Mouse (Mus musculus) R1 (cell line): ENCODE data around the gene Mt2.

ENCODE experiments used
- DNase-seq: peaks from one replicate; pipeline ENCODE4 v3.0.0-alpha.2; 2018; ENCODE audit warnings: low read depth, low spot score

Gene Mt2

GRCm38 (mm10) chr8:94172809-94173732 lies 607 bp downstream of the Mt2 start:
- peak; percentile 66 for DNase-seq

- no peak for DNase-seq
These were observed 1.5 kb downstream of the Mt2 start for GRCm38 (mm10) chr8:94173848-94174403.

DNA sequence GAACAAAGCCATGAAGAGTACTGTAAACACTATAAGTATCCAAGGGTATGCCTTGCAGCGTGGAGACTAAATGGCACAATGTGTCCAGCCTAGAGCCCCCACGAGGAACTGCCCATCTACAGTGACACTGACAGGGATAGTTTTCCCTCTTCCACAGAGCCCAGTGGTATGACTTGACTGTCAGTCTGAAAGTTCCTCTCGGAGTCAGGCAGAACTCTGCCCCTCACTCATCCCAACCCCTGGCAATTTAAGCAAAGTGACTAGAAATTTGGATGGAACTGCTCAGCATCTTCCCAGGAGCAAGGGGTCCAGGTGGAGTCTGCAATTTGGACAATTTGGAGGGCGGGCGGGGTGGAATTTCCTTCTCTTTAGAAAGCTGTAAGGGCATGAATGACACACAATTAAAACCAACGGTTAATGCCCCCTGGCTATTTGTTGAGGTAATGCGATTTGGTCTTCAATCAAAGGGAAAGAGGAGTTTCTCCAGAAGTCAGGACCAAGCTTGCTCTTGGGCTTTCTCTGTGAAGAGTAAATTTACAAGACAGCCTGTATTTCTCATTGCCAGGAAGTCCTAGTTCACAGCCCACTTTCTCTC lies 2.3 kb downstream of the Mt2 start:
- DNase-seq: peak; percentile 77

GRCm38 (mm10) chr8:94177716-94178390 lies 5.4 kb downstream of the Mt2 start:
- no peak for DNase-seq

DNA sequence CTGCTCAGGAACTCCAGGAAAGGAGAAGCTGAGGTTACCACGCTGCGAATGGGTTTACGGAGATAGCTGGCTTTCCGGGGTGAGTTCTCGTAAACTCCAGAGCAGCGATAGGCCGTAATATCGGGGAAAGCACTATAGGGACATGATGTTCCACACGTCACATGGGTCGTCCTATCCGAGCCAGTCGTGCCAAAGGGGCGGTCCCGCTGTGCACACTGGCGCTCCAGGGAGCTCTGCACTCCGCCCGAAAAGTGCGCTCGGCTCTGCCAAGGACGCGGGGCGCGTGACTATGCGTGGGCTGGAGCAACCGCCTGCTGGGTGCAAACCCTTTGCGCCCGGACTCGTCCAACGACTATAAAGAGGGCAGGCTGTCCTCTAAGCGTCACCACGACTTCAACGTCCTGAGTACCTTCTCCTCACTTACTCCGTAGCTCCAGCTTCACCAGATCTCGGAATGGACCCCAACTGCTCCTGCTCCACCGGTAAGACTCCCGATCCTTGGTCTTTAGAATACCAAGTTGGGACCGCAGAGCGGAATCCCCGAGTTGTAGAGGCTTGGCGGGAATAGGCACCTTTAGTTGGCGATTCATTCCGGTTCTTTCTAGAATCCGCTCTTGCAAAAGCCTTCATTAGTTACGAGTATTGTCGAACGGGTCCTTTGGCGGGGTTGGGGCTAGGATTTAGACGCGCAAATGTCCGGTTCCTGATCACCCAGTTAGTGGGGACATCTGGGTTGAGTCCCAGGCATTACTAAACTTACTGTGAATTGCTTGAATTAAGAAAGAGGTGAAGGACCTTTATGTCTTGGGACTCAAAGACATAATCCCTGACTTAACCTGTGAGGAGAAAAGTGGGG lies 6.6 kb downstream of the Mt2 start, which contains the start of gene Mt1:
Mt1 (plus strand) TSS at position 226 of the 856 bp plus-strand sequence.
- peak; percentile 91 for DNase-seq

- no peak for DNase-seq
These were observed 7.5 kb downstream of the Mt2 start for GRCm38 (mm10) chr8:94179713-94180560.

GRCm38 (mm10) chr8:94180561-94180908 lies 8.1 kb downstream of the Mt2 start:
- DNase-seq: no peak

DNA sequence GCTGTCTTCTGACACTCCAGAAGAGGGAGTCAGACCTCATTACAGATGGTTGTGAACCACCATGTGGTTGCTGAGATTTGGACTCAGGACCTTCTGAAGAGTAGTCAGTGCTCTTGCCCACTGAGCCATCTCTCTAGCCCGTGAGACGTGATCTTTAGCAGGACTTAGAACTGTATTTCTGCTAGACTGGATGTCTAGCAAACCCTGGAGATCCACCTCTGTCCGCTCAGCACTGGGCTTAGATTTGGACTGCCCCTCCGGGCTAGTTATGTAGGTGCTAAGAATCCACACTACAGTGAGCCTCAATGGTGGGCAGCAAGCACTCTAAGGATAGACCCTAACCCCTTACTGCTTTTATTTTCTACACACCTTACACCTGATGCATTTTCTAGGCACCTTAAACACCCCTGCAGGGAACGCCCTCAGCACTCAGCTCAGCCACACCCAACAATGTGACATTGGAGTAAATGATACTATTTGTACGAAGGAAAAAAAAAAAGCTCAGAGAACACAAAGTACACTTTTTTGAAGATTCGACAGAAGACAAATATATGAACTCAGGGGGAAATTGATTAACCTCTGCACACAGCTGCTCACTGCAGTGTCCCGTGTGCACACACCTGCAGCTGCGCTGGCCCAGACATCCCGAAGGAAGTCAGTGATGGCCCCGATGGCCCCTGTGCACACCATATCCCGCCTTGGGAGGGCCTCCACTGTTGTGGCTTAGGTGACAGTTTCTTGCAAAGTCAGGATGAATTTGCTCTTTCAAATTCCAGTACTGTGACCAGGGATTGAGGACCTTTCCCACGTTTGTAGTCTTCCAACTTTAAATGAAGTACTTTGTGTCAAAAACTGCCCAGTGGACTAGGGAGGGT lies 9.8 kb downstream of the Mt2 start:
- DNase-seq: no peak

GRCm38 (mm10) chr8:94183117-94183516 lies 10.7 kb downstream of the Mt2 start:
- peak; percentile 74 for DNase-seq

GRCm38 (mm10) chr8:94184357-94184843 lies 11.9 kb downstream of the Mt2 start:
- peak; percentile 56 for DNase-seq

- peak; percentile 74 for DNase-seq
These were observed 13.3 kb downstream of the Mt2 start for GRCm38 (mm10) chr8:94185791-94186190.

- peak; percentile 91 for DNase-seq
These were observed 14.1 kb downstream of the Mt2 start for GRCm38 (mm10) chr8:94186542-94186941.

DNA sequence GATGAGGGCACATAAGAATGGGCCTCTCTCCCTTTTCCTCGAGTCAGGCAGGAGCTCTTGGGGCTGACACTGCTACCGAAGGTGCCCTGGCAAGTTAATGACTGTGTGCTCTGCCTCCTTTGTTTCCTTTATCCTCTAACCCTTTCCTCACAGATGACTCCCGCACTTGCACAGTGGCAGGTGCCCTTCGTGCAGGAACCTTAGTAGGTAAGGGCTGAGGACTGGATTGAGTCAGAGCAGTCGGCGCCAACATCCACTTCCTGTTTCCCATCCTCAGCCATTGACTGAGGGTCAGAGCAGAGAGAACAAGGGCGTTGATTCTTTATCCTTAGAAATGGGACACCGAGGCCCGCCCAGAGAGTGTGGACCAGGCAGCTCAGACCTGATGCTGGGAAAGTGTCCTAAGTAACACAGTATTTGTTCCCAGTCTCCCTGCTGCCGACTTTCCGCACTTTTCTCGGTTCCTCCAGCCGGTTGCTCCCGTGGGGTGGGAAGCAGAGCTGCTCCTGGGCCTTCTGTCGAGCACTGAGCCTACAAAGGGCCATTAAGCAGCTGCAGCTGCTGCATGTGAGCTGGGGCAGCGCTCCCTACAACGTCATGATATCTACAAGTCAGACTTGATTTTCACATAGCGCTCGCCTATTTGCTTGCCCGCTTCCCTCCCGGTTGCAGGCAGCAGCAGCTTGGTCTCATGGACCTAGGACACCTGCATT lies 15.0 kb downstream of the Mt2 start:
- DNase-seq: peak; percentile 74

- DNase-seq: peak; percentile 41
These were observed 17.0 kb downstream of the Mt2 start for GRCm38 (mm10) chr8:94189275-94190031.

DNA sequence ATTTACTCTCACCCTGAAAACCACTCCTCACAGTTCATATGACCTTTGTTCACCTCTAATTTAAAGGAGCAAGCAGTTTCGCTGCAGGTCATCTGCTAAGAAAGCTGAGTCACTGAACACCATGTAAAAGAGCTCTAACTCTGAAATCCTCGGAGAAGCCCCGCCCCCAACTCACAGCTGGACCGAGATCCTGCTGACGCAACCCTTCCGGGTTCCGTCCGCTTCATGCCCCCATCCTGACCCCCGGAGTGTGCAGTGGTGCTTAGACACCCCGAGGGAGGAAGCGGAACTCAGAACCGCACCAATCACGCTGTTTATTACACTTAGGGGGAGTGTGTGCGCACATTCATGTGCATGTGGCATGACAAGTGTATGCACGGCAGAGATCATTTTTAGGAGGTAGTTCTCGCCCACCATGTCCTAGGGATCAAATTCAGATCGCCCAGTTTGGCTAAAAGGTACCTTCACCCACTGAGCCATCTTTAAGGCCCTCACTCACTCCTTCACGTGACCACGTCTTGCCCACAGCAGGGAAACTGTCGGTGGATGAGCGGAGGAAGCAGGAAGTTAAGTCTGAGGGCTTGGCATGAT lies 18.7 kb downstream of the Mt2 start:
- peak; percentile 99 for DNase-seq

GRCm38 (mm10) chr8:94192926-94193325 lies 20.5 kb downstream of the Mt2 start:
- no peak for DNase-seq

DNA sequence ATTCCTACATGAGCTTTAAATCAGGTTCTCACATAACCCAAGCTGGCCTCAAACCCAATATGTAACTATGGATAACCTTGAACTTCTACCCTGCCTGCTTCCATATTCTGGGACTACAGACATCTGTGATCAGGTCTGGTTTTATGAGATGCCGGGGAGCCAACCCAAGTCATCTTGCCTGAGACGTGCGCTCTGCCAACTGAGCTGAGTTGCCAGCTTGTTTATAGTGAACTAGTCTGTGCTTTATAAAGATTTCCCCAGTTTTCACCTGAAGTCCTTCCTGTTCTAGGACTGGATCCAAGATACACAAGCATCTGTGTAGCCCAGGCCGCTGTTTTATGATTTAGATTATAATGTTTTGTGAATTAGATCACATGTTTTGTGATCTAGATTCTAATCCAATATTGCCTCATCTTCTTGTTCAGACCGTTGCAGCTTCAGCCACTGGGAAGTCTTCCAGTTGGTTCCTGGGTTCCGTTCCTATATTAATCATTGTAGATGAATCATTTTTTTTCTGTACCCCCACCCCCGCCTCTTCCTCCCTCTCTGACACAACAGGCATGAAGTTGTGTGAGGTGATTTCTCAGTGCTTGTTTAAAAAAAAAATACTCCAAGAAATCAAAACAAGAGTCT lies 22.2 kb downstream of the Mt2 start:
- DNase-seq: no peak
